Mouse (Mus musculus): ENCODE measurements around the gene Kras. TPM values are rescaled to one million over a fixed set of nuclear protein-coding genes. Genes with fewer than 3 reads are reported as not detected.

The Kras gene
- total RNA-seq (2012; rRNA removed) (5.9 and 7.6 TPM in 2 replicates), total RNA-seq (2014; rRNA removed) (18.8 and 22.3 TPM in 2 replicates), polyA plus RNA-seq (2012; ENCODE audit: insufficient read length, low read depth) (32.8 and 44.6 TPM in 2 replicates)

- Histone ChIP-seq H3K4me2 (ENCODE audit: insufficient read depth, low read depth, poor library complexity, severe bottlenecking) (peak within 1 kb of the TSS; percentile 81), H3K79me2 (replicated peaks; ENCODE audit: control insufficient read depth, extremely low read depth, insufficient read depth, poor library complexity, severe bottlenecking) (peaks cover 20% of the 10 kb centered on the region), H3K36me3 (replicated peaks in 1 of 2; ENCODE audit: control insufficient read depth in 1 of 2, insufficient read depth in 1 of 2, low read length in 1 of 2) (peaks cover 0 to 15% of the 10 kb centered on the region in 2 experiments), H3K9me3 (replicated peaks; ENCODE audit: low read length) (no peaks in the 10 kb centered on the region), H3K4me1 (ENCODE audit: control insufficient read depth in 1 of 2, insufficient read depth in 2 of 2) (peaks cover 8 to 21% of the 10 kb centered on the region in 2 experiments; a peak in 3 of 4 replicates), H3K4me3 (replicated peaks in 1 of 3; ENCODE audit: low read depth in 2 of 3, low read length in 2 of 3, poor library complexity in 1 of 3) (peak within 1 kb of the TSS; percentile 70 to 90 (median 88)), H3K27me3 (replicated peaks) (peaks cover 12% of the 10 kb centered on the region), H3K27ac (ENCODE audit: insufficient read depth, low read depth) (no peak within 1 kb of the TSS), H3K9ac (ENCODE audit: insufficient read depth, low read depth) (peak within 1 kb of the TSS; percentile 69)
- dilution Hi-C loops (cut with MboI; ENCODE audit: extremely low pct_ligation_motif_present, extremely low pct_unique_long_range_greater_than_20kb, low sequenced_read_pairs) (no loop called here), in situ Hi-C loops (cut with MboI; ENCODE audit: low pct_ligation_motif_present, low pct_unique_long_range_greater_than_20kb, low sequenced_read_pairs) (no loop called here)
- 0 out of 2 replicates have a peak, but pooled peaks have one; percentile 14 for TF ChIP-seq MAX (IDR thresholded peaks at IDR 0.05; ENCODE audit: low read length)
- peak; percentile 20; the same call in 1 of the 2 replicates for TF ChIP-seq NELFE (IDR thresholded peaks at IDR 0.05; ENCODE audit: low read depth, low read length)
- TF ChIP-seq POLR2A (IDR thresholded peaks at IDR 0.05; ENCODE audit: low read depth, low read length), result peak; percentile 44; the same call in 1 of the 2 replicates
- peak; percentile 60 for TF ChIP-seq ELF1 (IDR thresholded peaks at IDR 0.05; ENCODE audit: low read depth, low read length)
- TF ChIP-seq USF2 (conservative IDR thresholded peaks at IDR 0.05; ENCODE audit: low read depth, low read length), result no peak
- TF ChIP-seq IRF4 (IDR thresholded peaks at IDR 0.05; ENCODE audit: low read depth, low read length), result peak; percentile 25
- no peak for TF ChIP-seq MYC (IDR thresholded peaks at IDR 0.05; ENCODE audit: low read depth, low read length)
- TF ChIP-seq HCFC1 (IDR thresholded peaks at IDR 0.05; ENCODE audit: low read depth, low read length), result peak; percentile 53
- peak; percentile 54; the same call in 1 of the 2 replicates for TF ChIP-seq MEF2A (IDR thresholded peaks at IDR 0.05; ENCODE audit: borderline replicate concordance, low read depth, low read length)
- TF ChIP-seq MAZ (IDR thresholded peaks at IDR 0.05; ENCODE audit: low read depth, low read length), result peak; percentile 91
- TF ChIP-seq CHD2 (IDR thresholded peaks at IDR 0.05; ENCODE audit: low read length), result no peak
- no peak for TF ChIP-seq RAD21 (IDR thresholded peaks at IDR 0.05; ENCODE audit: low read depth, low read length)
- TF ChIP-seq SIN3A (IDR thresholded peaks at IDR 0.05; ENCODE audit: low read length), result peak; percentile 27; the same call in 1 of the 2 replicates
- TF ChIP-seq MXI1 (IDR thresholded peaks at IDR 0.05; ENCODE audit: low read depth, low read length), result peak; percentile 62
- TF ChIP-seq JUN (IDR thresholded peaks at IDR 0.05; ENCODE audit: insufficient read depth, low read depth, low read length), result no peak
- peak; percentile 62; the same call in 1 of the 2 replicates for TF ChIP-seq TCF12 (IDR thresholded peaks at IDR 0.05; ENCODE audit: low read depth, low read length)
- 0 out of 2 replicates have a peak, but pooled peaks have one; percentile 18 for TF ChIP-seq NRF1 (IDR thresholded peaks at IDR 0.05; ENCODE audit: low read depth, low read length)
- TF ChIP-seq CHD1 (IDR thresholded peaks at IDR 0.05; ENCODE audit: low read depth, low read length), result no peak
- TF ChIP-seq BHLHE40 (IDR thresholded peaks at IDR 0.05; ENCODE audit: low read depth, low read length), result peak; percentile 41
- TF ChIP-seq KAT2A (IDR thresholded peaks at IDR 0.05; ENCODE audit: insufficient replicate concordance, low read length), result 0 out of 2 replicates have a peak, but pooled peaks have one; percentile 41
- no peak for TF ChIP-seq E2F4 (IDR thresholded peaks at IDR 0.05; ENCODE audit: insufficient replicate concordance, low read depth, low read length)
- peak; percentile 29 for TF ChIP-seq ZMIZ1 (IDR thresholded peaks at IDR 0.05; ENCODE audit: low read depth, low read length)
- peak; percentile 78 for DNase-seq (ENCODE audit: extremely low read depth)
Observed at GRCm38 (mm10) chr6:145250185-145250791, at the start of gene Kras. Kras (minus strand) TSS chr6:145250239.

Data from CH12.LX (cell line).